Mouse (Mus musculus) embryonic fibroblast, embryonic 13.5 days (primary cell): ENCODE measurements around the gene Nol11. TPM values are rescaled to one million over a fixed set of nuclear protein-coding genes. Genes with fewer than 3 reads are reported as not detected.

Experiments used
- H3K27ac ChIP-seq: 2 replicates; pipeline ENCODE4 v1.5.1; 2012; ENCODE audit warnings: low read length, control low read depth, inconsistent platforms; ENCODE audit not compliant: insufficient read depth
- H3K4me1 ChIP-seq: 2 replicates; pipeline ENCODE4 v1.6.1; 2011; ENCODE audit warnings: low read length; ENCODE audit not compliant: control insufficient read depth, insufficient read depth
- H3K4me3 ChIP-seq: 2 replicates; pipeline ENCODE4 v1.5.1; 2011; ENCODE audit warnings: mild to moderate bottlenecking, control low read depth, low read length; ENCODE audit not compliant: insufficient read depth
- CTCF ChIP-seq: IDR thresholded peaks from 2 replicates; pipeline ENCODE4 v1.5.1; 2011; ENCODE audit warnings: mild to moderate bottlenecking, control low read depth, low read length, moderate library complexity, borderline replicate concordance; ENCODE audit not compliant: insufficient read depth
- POLR2A ChIP-seq: IDR thresholded peaks from 2 replicates; pipeline ENCODE4 v1.6.1; 2011; ENCODE audit warnings: low read depth, mild to moderate bottlenecking, control low read depth, low read length, moderate library complexity
- polyA plus RNA-seq: library from polyadenylated mRNA; stranded (reverse); fragments of >200 nt; gene quantifications from 2 replicates; pipeline ENCODE4 v1.2.4, GENCODE M21; 2011; ENCODE audit warnings: low read depth; ENCODE audit not compliant: missing spikeins, insufficient read length

The Nol11 gene
- 34.8 and 40.6 TPM in 2 replicates for polyA plus RNA-seq

- peak within 1 kb of the TSS; percentile 89 for H3K4me3 ChIP-seq
- H3K4me1 ChIP-seq: no peaks in the 10 kb centered on the region
- TF ChIP-seq POLR2A (peak; percentile 84), CTCF (peak; percentile 89)
- no peak within 1 kb of the TSS for H3K27ac ChIP-seq
Measured at GRCm38 (mm10) chr11:107188565-107189552, at the start of gene Nol11. Nol11 (minus strand) TSS chr11:107189381.

- no peak for TF ChIP-seq POLR2A
- no peak for TF ChIP-seq CTCF
- no peak overlapping the region for H3K27ac ChIP-seq
- no peak overlapping the region for H3K4me3 ChIP-seq
- H3K4me1 ChIP-seq: no peaks in the 10 kb centered on the region
Measured at GRCm38 (mm10) chr11:107238506-107238905, 49.3 kb upstream of the Nol11 start.

GRCm38 (mm10) chr11:107237532-107237931 lies 48.4 kb upstream of the Nol11 start:
- no peaks in the 10 kb centered on the region for H3K4me1 ChIP-seq
- no peak overlapping the region for H3K4me3 ChIP-seq
- H3K27ac ChIP-seq: no peak overlapping the region
- TF ChIP-seq POLR2A: no peak
- no peak for TF ChIP-seq CTCF

GRCm38 (mm10) chr11:107233252-107233890 lies 44.2 kb upstream of the Nol11 start:
- Histone ChIP-seq H3K4me3 (no peak overlapping the region), H3K4me1 (no peaks in the 10 kb centered on the region), H3K27ac (no peak overlapping the region)
- TF ChIP-seq POLR2A (no peak), CTCF (no peak)

DNA sequence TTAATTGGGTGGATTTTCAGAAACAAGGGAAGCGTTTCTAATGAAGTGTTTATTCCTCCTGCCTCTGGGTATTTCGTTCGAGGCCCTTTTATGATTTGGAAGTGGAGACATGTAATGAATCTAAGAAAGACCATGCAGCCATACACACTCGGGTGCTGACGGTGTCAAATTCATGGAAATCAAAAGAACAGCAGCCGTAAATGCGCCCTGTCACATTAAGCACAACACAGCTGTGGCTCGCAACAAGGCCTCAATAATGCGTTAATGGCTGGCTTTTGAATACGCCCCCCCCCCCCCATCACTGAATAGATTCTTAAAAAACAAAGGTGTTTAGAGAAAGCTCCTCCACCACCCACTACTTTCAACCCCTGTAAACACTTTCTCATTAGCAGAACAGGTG lies 40.9 kb upstream of the Nol11 start:
- no peak overlapping the region for H3K27ac ChIP-seq
- TF ChIP-seq POLR2A (no peak), CTCF (no peak)
- H3K4me3 ChIP-seq: no peak overlapping the region
- H3K4me1 ChIP-seq: no peaks in the 10 kb centered on the region

DNA sequence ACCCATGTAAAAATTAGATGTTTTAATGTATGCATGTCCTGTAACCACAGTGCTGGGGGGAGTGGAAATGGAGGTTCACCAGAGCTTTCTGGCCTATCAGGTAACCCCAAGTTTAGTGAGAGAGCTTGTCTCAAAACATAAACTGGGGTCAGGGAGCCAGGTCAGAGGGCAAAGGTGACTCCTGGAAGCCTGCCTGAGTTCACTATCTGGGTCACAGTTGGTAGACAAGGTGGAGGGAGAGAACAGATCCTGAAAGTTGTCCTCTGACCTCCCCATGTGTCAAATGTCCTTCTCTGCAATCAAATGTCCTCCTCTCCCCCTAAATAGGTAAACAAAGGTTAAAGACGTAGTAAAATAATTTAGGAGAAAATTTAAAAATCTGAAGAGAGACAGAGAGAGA lies 37.2 kb upstream of the Nol11 start:
- Histone ChIP-seq H3K4me1 (no peaks in the 10 kb centered on the region), H3K27ac (no peak overlapping the region), H3K4me3 (no peak overlapping the region)
- TF ChIP-seq CTCF: no peak
- no peak for TF ChIP-seq POLR2A

- Histone ChIP-seq H3K27ac (no peak overlapping the region), H3K4me1 (no peaks in the 10 kb centered on the region), H3K4me3 (no peak overlapping the region)
- no peak for TF ChIP-seq POLR2A
- TF ChIP-seq CTCF: no peak
Measured at GRCm38 (mm10) chr11:107226013-107226412, 36.8 kb upstream of the Nol11 start.

DNA sequence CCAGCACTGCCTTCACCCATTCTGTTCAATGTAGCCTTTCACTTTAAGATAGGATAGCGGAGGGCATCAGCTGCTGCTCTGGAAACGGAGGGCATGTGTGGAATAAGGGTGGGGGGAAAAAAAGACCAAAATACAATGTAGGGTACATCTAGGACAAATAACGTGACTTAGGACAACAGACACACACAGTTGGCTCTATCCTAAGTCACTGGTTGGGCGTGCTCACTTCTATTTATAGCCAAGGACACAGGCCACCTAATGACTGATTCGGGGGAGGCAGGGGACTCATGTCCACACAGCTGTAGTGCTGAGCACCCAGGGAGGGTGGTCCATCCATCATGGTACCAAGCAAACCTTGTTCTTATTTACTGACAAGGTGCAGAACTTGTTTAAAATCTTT lies 36.1 kb upstream of the Nol11 start:
- Histone ChIP-seq H3K4me3 (no peak overlapping the region), H3K4me1 (no peaks in the 10 kb centered on the region), H3K27ac (no peak overlapping the region)
- TF ChIP-seq POLR2A (no peak), CTCF (no peak)

DNA sequence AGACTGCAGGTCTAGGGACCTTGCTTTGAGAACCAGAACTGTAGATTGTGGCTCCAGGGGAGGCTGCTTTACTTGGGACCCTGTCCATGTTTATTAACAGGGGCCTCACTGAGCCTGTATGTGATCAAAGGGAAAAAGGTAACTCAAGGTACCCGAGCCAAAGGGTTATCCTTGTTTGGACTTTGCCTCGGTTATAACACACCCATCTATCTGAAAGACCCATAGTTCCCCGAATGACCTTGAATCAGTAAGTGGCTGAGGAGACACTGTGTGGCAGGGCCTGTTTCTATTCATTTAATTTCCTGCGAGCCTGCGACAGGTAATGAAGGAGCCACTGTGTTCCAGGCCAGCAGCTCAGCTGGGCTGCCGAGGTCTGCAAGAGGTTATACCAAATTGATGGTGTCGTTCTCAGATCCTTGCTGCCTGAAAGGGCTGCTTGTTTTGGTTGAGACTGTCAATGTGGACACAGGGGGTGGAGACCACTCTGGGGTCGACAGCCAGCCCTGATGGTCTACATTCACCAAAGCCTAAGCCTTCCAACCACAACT lies 34.6 kb upstream of the Nol11 start:
- Histone ChIP-seq H3K27ac (no peak overlapping the region), H3K4me3 (no peak overlapping the region), H3K4me1 (no peaks in the 10 kb centered on the region)
- TF ChIP-seq POLR2A (no peak), CTCF (no peak)
